Comparison of ENCODE assay signal across 1 mouse cellular context in the genomic region with DNA sequence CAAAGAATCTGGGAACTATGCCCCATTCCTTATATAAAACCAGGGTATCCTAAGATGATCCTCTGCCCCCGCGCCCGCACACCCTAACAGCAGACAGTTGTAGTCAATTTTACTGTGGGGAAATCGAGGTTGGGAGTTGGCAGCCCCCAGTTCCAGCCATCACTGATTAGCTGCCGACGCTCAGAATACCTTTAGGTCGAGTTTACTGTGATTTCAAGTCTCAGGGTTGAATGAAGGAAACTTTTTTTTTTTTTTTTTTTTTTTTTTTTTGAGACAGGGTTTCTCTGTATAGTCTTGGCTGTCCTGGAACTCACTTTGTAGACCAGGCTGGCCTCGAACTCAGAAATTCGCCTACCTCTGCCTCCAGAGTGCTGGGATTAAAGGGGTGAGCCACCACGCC.
TF ChIP-seq lines count a peak whose summit lies in the region.

No protein-coding gene starts in this region.

TF ChIP-seq in ES-E14, 5 proteins besides CTCF, POLR2A, EP300 and RAD21:
- peak; percentile 83 for TF ChIP-seq ZNF384 (IDR thresholded peaks at IDR 0.05; ENCODE audit: low read depth, low read length)
